Mouse (Mus musculus) retina, embryonic 14.5 days (tissue): ENCODE data around the gene Spsb3.

Experiments
- DNase-seq: peaks from one replicate; pipeline ENCODE4 v3.0.0-alpha.2; 2015; ENCODE audit warnings: low spot score

Spsb3 gene

GRCm38 (mm10) chr17:24896241-24896992 lies 10.0 kb downstream of the Spsb3 start, which contains the start of gene Nme3:
Gene Nme3, plus strand, starts transcription at chr17:24896500.
- peak; percentile 79 for DNase-seq

- peak; percentile 5 for DNase-seq
Observed at GRCm38 (mm10) chr17:24896993-24897269, 10.5 kb downstream of the Spsb3 start.

- no peak for DNase-seq
Observed at GRCm38 (mm10) chr17:24897600-24897999, 11.2 kb downstream of the Spsb3 start.

DNA sequence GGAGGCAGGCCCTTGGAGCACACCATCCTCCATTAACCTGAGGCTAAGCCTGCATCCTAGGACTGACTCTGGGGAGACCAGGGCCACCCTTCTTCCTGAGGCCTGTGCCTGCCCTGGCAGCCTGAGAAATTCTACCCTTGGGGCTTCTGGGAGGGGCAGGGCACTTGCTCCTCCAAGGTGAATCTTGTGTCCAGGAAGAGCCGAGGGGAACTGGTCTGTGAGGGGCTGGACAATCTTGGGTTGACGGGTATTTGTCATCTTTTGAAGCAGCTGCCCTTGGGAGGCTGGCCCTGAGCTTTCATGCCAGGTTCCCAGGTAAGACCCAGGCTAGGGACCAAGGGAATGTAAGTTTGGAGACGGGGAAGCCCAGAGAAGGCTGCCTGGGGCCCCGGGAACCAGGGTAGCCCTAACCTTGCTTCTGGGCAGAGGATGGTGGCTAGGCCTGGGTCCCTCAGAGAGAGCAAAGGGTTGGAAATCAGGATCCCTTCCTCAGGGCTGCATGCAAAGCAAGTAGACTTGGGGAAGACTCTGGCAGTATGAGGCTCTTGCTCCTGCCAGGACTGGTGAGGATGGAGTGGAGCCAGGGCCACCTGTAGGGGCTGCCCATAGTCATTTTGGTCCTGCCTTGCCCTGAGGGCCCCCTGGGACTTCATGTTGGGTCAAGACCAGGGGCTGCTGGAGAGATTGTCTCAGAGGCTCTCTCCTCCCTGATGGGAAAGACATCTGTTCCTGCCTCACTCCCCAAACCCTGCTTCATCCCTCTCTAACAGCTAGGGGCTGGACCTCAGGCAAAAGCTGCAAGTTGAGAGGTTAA lies 11.8 kb downstream of the Spsb3 start:
- no peak for DNase-seq

GRCm38 (mm10) chr17:24899153-24899552 lies 12.7 kb downstream of the Spsb3 start:
- DNase-seq = no peak

DNA sequence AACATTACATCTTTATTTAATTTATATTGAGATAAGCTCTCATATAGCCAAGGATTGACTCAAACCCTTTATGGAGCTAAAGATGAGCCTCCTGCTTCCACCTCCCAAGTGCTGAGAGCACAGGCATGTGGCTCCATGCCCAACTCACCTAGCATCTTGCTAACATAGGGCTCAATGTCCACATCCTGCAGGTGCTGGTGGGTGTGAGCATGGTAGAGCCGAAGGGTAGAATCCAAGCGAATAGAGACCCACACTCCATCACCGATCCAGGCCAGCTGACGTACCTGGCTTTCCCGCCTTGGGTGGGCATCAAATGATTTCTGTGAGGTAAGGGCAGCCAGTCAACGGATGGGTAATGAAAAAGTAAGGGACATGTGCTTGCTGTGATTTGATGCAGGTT lies 13.6 kb downstream of the Spsb3 start:
- DNase-seq = no peak

- no peak for DNase-seq
Observed at GRCm38 (mm10) chr17:24902124-24902523, 15.7 kb downstream of the Spsb3 start.

DNA sequence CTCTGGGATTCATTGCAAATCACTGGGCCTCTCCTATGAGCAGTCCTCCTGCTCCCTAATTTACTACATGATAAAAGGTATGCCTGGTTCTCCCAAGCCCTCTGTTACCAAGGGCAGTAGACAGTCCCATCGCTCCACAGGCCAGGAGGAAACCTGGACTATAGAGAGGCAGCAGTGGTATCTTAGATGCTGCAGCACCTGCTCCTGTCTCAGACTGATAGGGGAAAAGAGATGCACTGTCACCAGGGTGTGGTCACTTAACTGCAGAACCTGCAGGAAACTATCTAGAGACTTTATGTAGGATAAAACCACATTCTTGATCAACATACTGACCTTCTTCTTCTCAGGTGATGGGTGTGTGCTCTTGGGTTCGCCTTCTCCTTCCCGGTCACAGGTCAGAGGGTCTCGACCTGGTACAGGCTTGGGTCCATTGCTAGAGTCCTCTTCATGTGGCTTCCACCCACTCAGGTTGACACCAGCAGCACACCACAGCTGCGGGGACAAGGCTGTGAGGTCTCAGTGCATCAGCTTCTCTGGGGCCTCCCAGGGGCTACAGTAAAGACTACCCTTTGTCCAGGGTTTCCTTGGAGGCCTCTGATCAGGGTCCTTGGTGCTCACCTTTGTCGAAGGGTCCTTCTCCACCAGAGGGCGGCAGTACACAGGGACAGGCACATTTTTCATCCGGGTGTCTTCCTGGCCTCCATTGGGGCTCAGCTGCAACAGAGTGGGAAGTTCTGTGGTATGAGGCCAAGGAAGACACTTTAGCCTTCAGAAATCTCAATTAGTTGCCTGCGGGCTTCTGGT lies 16.4 kb downstream of the Spsb3 start:
- DNase-seq = peak; percentile 68

GRCm38 (mm10) chr17:24903767-24904166 lies 17.3 kb downstream of the Spsb3 start:
- no peak for DNase-seq

DNA sequence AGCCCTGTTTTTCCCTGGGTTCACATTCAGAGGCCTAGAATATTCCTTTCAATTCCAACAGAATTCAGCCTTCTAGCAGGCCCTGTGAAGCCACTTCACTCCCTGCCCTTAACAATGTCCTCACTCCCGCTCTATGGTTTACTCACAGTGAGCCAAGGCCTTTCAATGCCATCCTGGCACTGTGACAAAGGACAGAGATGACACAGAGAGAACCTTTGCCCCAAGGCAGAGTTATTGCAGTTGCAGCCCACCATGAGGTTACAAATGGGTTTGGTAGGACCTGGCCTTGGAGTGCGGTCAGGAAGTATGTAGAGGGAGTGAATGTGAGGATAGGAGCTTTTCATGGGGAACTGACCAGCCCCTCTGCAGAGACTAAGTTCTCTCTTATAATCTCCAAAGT lies 21.1 kb downstream of the Spsb3 start:
- DNase-seq = no peak

- DNase-seq = no peak
Observed at GRCm38 (mm10) chr17:24913984-24914383, 27.5 kb downstream of the Spsb3 start.

- no peak for DNase-seq
Observed at GRCm38 (mm10) chr17:24923246-24923645, 36.8 kb downstream of the Spsb3 start.

DNA sequence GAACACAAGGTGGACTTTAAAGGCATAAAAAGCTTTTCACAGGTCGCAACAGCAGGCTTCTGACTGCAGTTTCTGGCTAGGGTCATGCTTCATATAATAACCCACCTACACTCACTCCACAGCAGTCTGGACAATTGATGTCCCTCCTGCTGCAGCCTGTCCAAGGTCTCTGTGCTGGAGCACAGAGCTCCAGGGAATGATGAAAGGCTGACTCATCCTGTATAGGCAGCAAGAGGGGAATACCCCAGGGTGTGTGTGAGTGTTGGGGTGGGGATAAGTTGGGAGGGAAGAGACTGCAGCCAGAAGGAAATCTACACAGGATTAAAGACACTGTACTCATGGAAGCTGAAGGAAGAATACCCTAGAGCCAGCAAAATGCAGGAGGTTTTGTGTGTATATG lies 43.1 kb downstream of the Spsb3 start:
- DNase-seq = no peak

DNA sequence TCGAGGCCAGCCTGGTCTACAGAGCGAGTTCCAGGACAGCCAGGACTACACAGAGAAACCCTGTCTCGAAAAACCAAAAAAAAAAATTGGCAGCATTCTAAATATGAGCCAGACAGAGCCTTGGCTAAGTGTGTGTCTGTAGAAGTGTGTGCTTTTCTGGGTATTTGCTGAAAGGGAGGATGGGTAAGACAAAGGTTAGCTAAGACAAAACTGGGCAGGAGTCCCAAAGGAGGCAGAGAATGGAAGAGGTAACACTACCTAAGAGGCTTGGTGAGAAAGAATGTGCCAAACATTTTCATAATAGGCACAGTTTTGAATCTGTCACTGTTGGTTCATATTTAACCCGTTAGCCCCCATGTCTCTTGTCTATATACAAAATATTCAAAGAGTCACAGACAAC lies 46.0 kb downstream of the Spsb3 start:
- DNase-seq = no peak

DNA sequence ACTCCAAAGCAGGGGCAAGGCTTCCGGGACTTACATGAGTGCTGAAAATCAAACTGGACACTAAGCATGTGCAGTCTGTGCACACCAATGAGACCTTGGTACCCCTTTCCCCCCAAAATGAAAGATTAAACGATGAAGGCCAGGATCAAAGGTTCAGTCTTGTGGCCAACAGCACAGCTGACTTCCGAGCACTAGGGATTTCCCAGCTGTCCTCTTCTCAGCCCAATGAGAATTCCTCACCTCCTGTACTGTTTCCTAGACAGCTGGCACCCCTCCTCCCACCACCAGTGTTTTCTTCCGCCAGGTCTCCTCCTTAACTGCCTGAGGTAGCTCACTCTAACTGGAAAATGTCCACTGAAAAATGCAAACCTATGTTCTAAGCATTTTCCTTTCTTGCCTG lies 46.7 kb downstream of the Spsb3 start:
- DNase-seq = no peak

GRCm38 (mm10) chr17:24934926-24935325 lies 48.5 kb downstream of the Spsb3 start:
- DNase-seq = no peak

- DNase-seq = no peak
Observed at GRCm38 (mm10) chr17:24935666-24936065, 49.2 kb downstream of the Spsb3 start.

- DNase-seq = peak; percentile 96
Observed at GRCm38 (mm10) chr17:24936259-24937237, 50.1 kb downstream of the Spsb3 start, which contains the start of gene Mapk8ip3. Gene Mapk8ip3, minus strand, starts transcription at chr17:24936977.

DNA sequence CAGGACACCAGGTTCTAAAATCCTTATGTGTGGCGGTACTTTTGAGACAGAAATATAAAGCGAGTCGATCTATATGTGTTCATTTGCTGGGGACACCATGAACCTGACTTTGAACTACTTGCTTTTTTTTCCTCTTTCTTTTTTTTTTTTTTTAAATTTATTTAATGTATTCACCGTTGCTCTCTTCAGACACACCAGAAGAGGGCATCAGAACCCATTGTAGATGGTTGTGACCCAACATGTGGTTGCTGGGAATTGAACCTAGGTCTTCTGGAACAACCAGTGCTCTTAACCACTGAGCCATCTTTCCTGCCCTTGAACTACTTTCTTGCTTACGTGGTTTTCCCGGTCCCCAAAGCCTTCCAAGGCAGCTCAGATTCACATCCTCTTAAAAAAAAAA lies 50.8 kb downstream of the Spsb3 start:
- no peak for DNase-seq
